Mouse (Mus musculus) E14TG2a.4 (cell line): ENCODE measurements around the gene Srgn.

Experiments
- CTCF ChIP-seq: conservative IDR thresholded peaks from 2 replicates; pipeline ENCODE4 v1.5.1; 2014; ENCODE audit warnings: low read length
- NANOG ChIP-seq: IDR thresholded peaks from 2 replicates; pipeline ENCODE4 v1.6.1; 2014; ENCODE audit warnings: borderline replicate concordance, low read length, mixed read lengths
- POU5F1 ChIP-seq: IDR thresholded peaks from 2 replicates; pipeline ENCODE4 v1.6.1; 2014; ENCODE audit warnings: low read length, borderline replicate concordance

- no peak for TF ChIP-seq CTCF
- no peak for TF ChIP-seq POU5F1
- TF ChIP-seq NANOG: no peak
Measured at GRCm38 (mm10) chr10:62507591-62508308, 19.5 kb downstream of the Srgn start.
